Mouse (Mus musculus): ENCODE measurements at regions not wholly inside any gene's neighbourhood (a gene's known extent, or its start where the extent isn't known, plus 50 kb on each side); places are given as distances from the start of the nearest gene placed in this dataset.
A peak's percentile ranks its signal among the peaks of the same experiment; 100 is the strongest.

GRCm38 (mm10) chr6:141034824-141035223 lies 214.2 kb upstream of the Pde3a start:
- no peak for DNase-seq

GRCm38 (mm10) chr6:141041358-141041757 lies 207.7 kb upstream of the Pde3a start:
- peak; percentile 89 for DNase-seq

- DNase-seq, result peak; percentile 94
Measured at GRCm38 (mm10) chr6:141041781-141042625, 207.1 kb upstream of the Pde3a start.

- DNase-seq, result peak; percentile 22
Measured at GRCm38 (mm10) chr6:141048271-141048670, 200.8 kb upstream of the Pde3a start.

- DNase-seq, result peak; percentile 42
Measured at GRCm38 (mm10) chr6:141050038-141050684, 198.9 kb upstream of the Pde3a start.

GRCm38 (mm10) chr6:141054026-141054425 lies 195.0 kb upstream of the Pde3a start:
- no peak for DNase-seq

- peak; percentile 92 for DNase-seq
Measured at GRCm38 (mm10) chr6:141059250-141059916, 189.7 kb upstream of the Pde3a start.

GRCm38 (mm10) chr6:141065724-141066123 lies 183.3 kb upstream of the Pde3a start:
- DNase-seq, result peak; percentile 83

- DNase-seq, result no peak
Measured at GRCm38 (mm10) chr6:141068861-141069467, 180.1 kb upstream of the Pde3a start.

- DNase-seq, result no peak
Measured at GRCm38 (mm10) chr6:141069896-141070295, 179.2 kb upstream of the Pde3a start.

GRCm38 (mm10) chr6:141071507-141071906 lies 177.6 kb upstream of the Pde3a start:
- no peak for DNase-seq

- peak; percentile 92 for DNase-seq
Measured at GRCm38 (mm10) chr6:141091076-141091780, 157.8 kb upstream of the Pde3a start.

- DNase-seq, result peak; percentile 95
Measured at GRCm38 (mm10) chr6:141091781-141092140, 157.3 kb upstream of the Pde3a start.

GRCm38 (mm10) chr6:141097338-141098122 lies 151.5 kb upstream of the Pde3a start:
- no peak for DNase-seq

GRCm38 (mm10) chr6:141118287-141118686 lies 130.8 kb upstream of the Pde3a start:
- peak; percentile 55 for DNase-seq

- peak; percentile 31 for DNase-seq
Measured at GRCm38 (mm10) chr6:141126614-141127396, 122.3 kb upstream of the Pde3a start.

GRCm38 (mm10) chr6:141129596-141129995 lies 119.5 kb upstream of the Pde3a start:
- DNase-seq, result no peak

GRCm38 (mm10) chr6:141134176-141134575 lies 114.9 kb upstream of the Pde3a start:
- DNase-seq, result no peak

GRCm38 (mm10) chr6:141136664-141137375 lies 112.2 kb upstream of the Pde3a start:
- no peak for DNase-seq

GRCm38 (mm10) chr6:141141016-141141415 lies 108.1 kb upstream of the Pde3a start:
- peak; percentile 92 for DNase-seq
